Mouse (Mus musculus) spleen, adult 2 months (tissue): ENCODE results near the gene Nek8.

Source experiments
- CTCF ChIP-seq: fragments of 200-500 bp; IDR thresholded peaks from 2 replicates; pipeline ENCODE4 v1.5.1; 2011; ENCODE audit warnings: mild to moderate bottlenecking, inconsistent platforms; ENCODE audit not compliant: insufficient read depth, insufficient read length, insufficient replicate concordance; ENCODE audit errors: extremely low read depth
- POLR2A ChIP-seq: fragments of 200-500 bp; IDR thresholded peaks from 2 replicates; pipeline ENCODE4 v1.6.1; 2011; ENCODE audit warnings: low read depth, low read length, inconsistent platforms

DNA sequence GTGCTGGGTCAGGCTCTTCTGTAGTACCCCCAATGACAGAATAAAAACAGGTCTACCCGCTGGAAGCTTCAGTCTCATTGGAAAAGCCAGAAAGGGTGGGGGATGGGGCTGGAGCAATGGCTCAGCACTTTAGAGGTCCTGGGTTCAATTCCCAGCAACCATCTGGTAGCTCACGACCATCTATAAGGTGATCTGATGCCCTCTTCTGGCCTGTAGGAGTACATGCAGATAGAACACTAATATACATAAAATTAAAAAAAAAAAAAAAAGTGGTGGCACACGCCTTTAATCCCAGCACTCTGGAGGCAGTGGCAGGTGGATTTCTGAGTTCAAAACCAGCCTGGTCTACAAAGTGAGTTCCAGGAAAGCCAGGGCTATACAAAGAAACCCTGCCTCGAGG lies 5.1 kb downstream of the Nek8 start:
- TF ChIP-seq CTCF = no peak
- TF ChIP-seq POLR2A = no peak
